Mouse (Mus musculus) cerebellum, adult 2 months (tissue): ENCODE data around the gene Fam72a.
A peak's percentile ranks its signal among the peaks of the same experiment; 100 is the strongest.

ENCODE experiments used
- CTCF ChIP-seq: fragments of 200-500 bp; IDR thresholded peaks from 2 replicates; pipeline ENCODE4 v1.5.1; 2011; ENCODE audit warnings: low read depth, mild to moderate bottlenecking, control low read depth, low read length, moderate library complexity, borderline replicate concordance; ENCODE audit not compliant: insufficient read depth
- POLR2A ChIP-seq: fragments of 200-500 bp; IDR thresholded peaks from 2 replicates; pipeline ENCODE4 v1.6.1; 2011; ENCODE audit warnings: low read length, control low read depth, borderline replicate concordance; ENCODE audit not compliant: insufficient read depth

- TF ChIP-seq POLR2A (peak; percentile 30; the same call in 1 of the 2 replicates), CTCF (no peak)
Observed at GRCm38 (mm10) chr1:131526371-131527270, 1.1 kb upstream of the Fam72a start.
